Mouse (Mus musculus) midbrain, embryonic 14.5 days (tissue): ENCODE results near the gene Pnkd. TPM values are rescaled to one million over a fixed set of nuclear protein-coding genes. Genes with fewer than 3 reads are reported as not detected.
"Not testable (repeated sequence)": the region's sequence is repeated elsewhere in the genome, so short reads cannot be mapped to it uniquely, and the experiment has no call there.

Experiments used
- ATAC-seq: fragments of 200-750 bp; cut with Nextera tagmentation; 2 replicates; pipeline ENCODE4 v1.8.0; 2017; ENCODE audit warnings: moderate number of reproducible peaks, moderate library complexity; ENCODE audit not compliant: low FRiP score, low TSS enrichment
- DNase-seq: peaks from one replicate; pipeline ENCODE4 v3.0.0-alpha.2; 2015
- H3K27ac ChIP-seq: fragments of 300-500 bp; sonication (generic); replicated peaks from 2 replicates; pipeline ENCODE4 v1.5.1; 2014; ENCODE audit warnings: mild to moderate bottlenecking, low read depth, low read length, moderate library complexity
- H3K27me3 ChIP-seq: fragments of 300-500 bp; sonication (generic); 2 replicates; pipeline ENCODE4 v1.6.1; 2014; ENCODE audit warnings: low read length, control low read depth, mixed read lengths; ENCODE audit not compliant: control insufficient read depth, insufficient read depth
- H3K36me3 ChIP-seq: fragments of 300-500 bp; sonication (generic); 2 replicates; pipeline ENCODE4 v1.6.1; 2014; ENCODE audit warnings: low read length, control low read depth; ENCODE audit not compliant: control insufficient read depth, insufficient read depth
- H3K4me1 ChIP-seq: fragments of 300-500 bp; sonication (generic); 2 replicates; pipeline ENCODE4 v1.6.1; 2014; ENCODE audit warnings: mild to moderate bottlenecking, antibody characterized with exemption, low read length, control low read depth; ENCODE audit not compliant: control insufficient read depth, insufficient read depth
- H3K4me2 ChIP-seq: fragments of 300-500 bp; sonication (generic); 2 replicates; pipeline ENCODE4 v1.6.1; 2014; ENCODE audit warnings: mild to moderate bottlenecking, low read length, moderate library complexity
- H3K4me3 ChIP-seq: fragments of 300-500 bp; sonication (generic); replicated peaks from 2 replicates; pipeline ENCODE4 v1.5.1; 2014; ENCODE audit warnings: low read depth, low read length
- H3K9ac ChIP-seq: fragments of 300-500 bp; sonication (generic); replicated peaks from 2 replicates; pipeline ENCODE4 v1.6.1; 2014; ENCODE audit warnings: mild to moderate bottlenecking, low read length, moderate library complexity
- H3K9me3 ChIP-seq: fragments of 300-500 bp; sonication (generic); 2 replicates; pipeline ENCODE4 v1.6.1; 2016; ENCODE audit warnings: low read length, control low read depth, mixed read lengths; ENCODE audit not compliant: control insufficient read depth
- WGBS: fragments of 180-500 bp; shearing (Covaris S2); extraction: QIAGEN DNeasy Blood & Tissue Kit; methylation state at CpG from one replicate; pipeline ENCODE4 v1.1.7; 2014; 5-methylcytosine and 5-hydroxymethylcytosine counted together
- polyA plus RNA-seq: library from polyadenylated mRNA; unstranded; fragments of >200 nt; fragmentation: Nextera tagmentation; extraction: Ambion mirVana; gene quantifications from 2 replicates; pipeline ENCODE4 v1.2.1, GENCODE M21; 2014

Pnkd gene
- polyA plus RNA-seq, 1 experiment from 2014 or later, result 99.0 TPM

- peak; percentile 17; the same call in 1 of the 2 replicates for ATAC-seq
- H3K9ac ChIP-seq, result peak overlapping the region; percentile 74
These were observed 107.8 kb downstream of the Pnkd start for GRCm38 (mm10) chr1:74392446-74392994.

DNA sequence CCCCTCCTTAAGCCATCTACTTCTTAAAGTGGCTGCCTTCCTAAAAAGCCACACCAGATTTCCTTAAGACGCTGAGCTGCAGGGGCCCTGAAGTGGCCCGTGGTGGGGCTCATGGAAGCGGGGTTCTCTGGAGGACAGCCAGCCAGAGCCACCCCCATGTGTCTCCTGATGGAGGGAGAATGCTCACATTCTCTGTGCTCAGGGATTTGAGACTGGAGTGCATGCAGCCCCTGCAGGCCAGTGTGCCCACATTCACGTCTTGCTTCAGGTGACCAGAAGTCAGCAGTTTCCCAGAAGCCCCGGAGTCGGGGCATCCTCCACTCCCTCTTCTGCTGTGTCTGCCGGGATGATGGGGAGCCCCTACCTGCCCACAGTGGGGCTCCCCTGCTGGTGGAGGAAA lies 108.3 kb downstream of the Pnkd start:
- Histone ChIP-seq H3K27ac (no peak overlapping the region), H3K9me3 (no peaks in the 10 kb centered on the region), H3K27me3 (peaks cover 8% of the 10 kb centered on the region; the same call in 1 of the 2 replicates), H3K4me1 (peaks cover 12% of the 10 kb centered on the region), H3K4me2 (peak overlapping the region; percentile 91), H3K36me3 (peaks cover 12% of the 10 kb centered on the region), H3K4me3 (peak overlapping the region; percentile 96), H3K9ac (peak overlapping the region; percentile 74; the same call in 1 of the 2 replicates)
- 45% methylated on average over 7 of the region's 7 CpGs for WGBS
- ATAC-seq (no peak), DNase-seq (no peak)

More at GRCm38 (mm10) chr1:74392446-74392994, 107.8 kb downstream of the Pnkd start:
- Histone ChIP-seq H3K4me3 (peak overlapping the region; percentile 96), H3K4me1 (peaks cover 12% of the 10 kb centered on the region), H3K9me3 (no peaks in the 10 kb centered on the region), H3K27ac (peak overlapping the region; percentile 68; the same call in 1 of the 2 replicates), H3K36me3 (peaks cover 12% of the 10 kb centered on the region), H3K27me3 (peaks cover 8% of the 10 kb centered on the region; the same call in 1 of the 2 replicates), H3K4me2 (peak overlapping the region; percentile 91)
- WGBS, result under 1% methylated on average over 16 of the region's 16 CpGs
- DNase-seq, result peak; percentile 15

GRCm38 (mm10) chr1:74393697-74394096 lies 109.0 kb downstream of the Pnkd start:
- 90% methylated on average over 9 of the region's 9 CpGs for WGBS
- H3K4me2 ChIP-seq, result no peak overlapping the region
- no peaks in the 10 kb centered on the region for H3K9me3 ChIP-seq
- no peak overlapping the region for H3K4me3 ChIP-seq
- no peak for ATAC-seq
- H3K27ac ChIP-seq, result no peak overlapping the region
- no peak overlapping the region for H3K9ac ChIP-seq
- H3K36me3 ChIP-seq, result peaks cover 12% of the 10 kb centered on the region
- peaks cover 8% of the 10 kb centered on the region; the same call in 1 of the 2 replicates for H3K27me3 ChIP-seq
- peaks cover 12% of the 10 kb centered on the region for H3K4me1 ChIP-seq
- DNase-seq, result no peak

- DNase-seq (no peak), ATAC-seq (no peak)
- Histone ChIP-seq H3K4me1 (peaks cover 12% of the 10 kb centered on the region), H3K9ac (no peak overlapping the region), H3K4me3 (no peak overlapping the region), H3K27me3 (peaks cover 8% of the 10 kb centered on the region; the same call in 1 of the 2 replicates), H3K4me2 (no peak overlapping the region), H3K27ac (no peak overlapping the region), H3K36me3 (peaks cover 12% of the 10 kb centered on the region), H3K9me3 (no peaks in the 10 kb centered on the region)
- 92% methylated on average over 9 of the region's 9 CpGs for WGBS
These were observed 109.6 kb downstream of the Pnkd start for GRCm38 (mm10) chr1:74394311-74394710.

DNA sequence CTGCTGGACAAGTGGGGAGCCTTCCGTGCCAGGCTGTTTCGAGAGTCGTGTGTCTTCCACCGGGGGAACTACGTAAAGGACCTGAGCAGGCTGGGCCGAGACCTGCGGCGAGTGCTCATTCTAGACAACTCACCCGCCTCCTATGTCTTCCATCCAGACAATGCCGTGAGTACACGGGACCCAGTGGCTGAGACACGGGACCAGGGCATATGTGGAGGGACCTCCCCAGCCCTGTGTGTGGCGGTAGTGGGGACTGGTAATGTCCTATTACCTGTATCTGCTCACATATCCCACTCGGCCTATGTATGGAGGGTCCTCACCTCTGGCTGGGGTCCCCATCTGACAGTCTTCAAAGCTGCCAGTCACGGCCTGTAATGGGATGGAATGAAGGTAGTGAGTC lies 110.1 kb downstream of the Pnkd start:
- H3K4me3 ChIP-seq, result no peak overlapping the region
- 93% methylated on average over 15 of the region's 15 CpGs for WGBS
- H3K27ac ChIP-seq, result no peak overlapping the region
- DNase-seq, result no peak
- H3K27me3 ChIP-seq, result peaks cover 8% of the 10 kb centered on the region; the same call in 1 of the 2 replicates
- no peaks in the 10 kb centered on the region for H3K9me3 ChIP-seq
- no peak overlapping the region for H3K4me2 ChIP-seq
- H3K9ac ChIP-seq, result no peak overlapping the region
- H3K36me3 ChIP-seq, result peaks cover 12% of the 10 kb centered on the region
- no peak for ATAC-seq
- peaks cover 12% of the 10 kb centered on the region for H3K4me1 ChIP-seq

DNA sequence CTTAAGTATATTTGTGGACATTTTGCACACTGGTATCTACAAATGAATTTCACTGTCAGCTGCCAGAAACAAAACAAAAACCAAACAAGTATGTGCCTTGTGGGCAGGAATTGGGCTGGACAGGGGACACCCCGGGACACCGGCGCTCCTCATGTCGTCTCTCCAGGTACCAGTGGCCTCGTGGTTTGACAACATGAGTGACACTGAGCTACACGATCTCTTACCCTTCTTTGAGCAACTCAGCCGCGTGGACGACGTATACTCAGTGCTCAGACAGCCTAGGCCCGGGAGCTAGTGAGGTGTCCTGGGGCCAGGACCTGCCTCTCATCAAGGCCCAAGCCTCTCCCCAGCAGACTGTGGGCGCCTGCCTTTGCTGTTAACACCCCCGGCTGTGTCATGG lies 110.6 kb downstream of the Pnkd start:
- Histone ChIP-seq H3K9me3 (no peaks in the 10 kb centered on the region), H3K4me3 (no peak overlapping the region), H3K27ac (no peak overlapping the region), H3K36me3 (peaks cover 12% of the 10 kb centered on the region), H3K27me3 (peaks cover 4% of the 10 kb centered on the region; the same call in 1 of the 2 replicates), H3K4me2 (no peak overlapping the region), H3K9ac (no peak overlapping the region), H3K4me1 (peaks cover 12% of the 10 kb centered on the region)
- 91% methylated on average over 13 of the region's 13 CpGs for WGBS
- DNase-seq, result no peak
- no peak for ATAC-seq

- H3K9me3 ChIP-seq, H3K27ac ChIP-seq, H3K27me3 ChIP-seq, ATAC-seq, DNase-seq: not testable (repeated sequence)
- Histone ChIP-seq H3K4me3 (peak overlapping the region; percentile 36), H3K9ac (peak overlapping the region; percentile 48; the same call in 1 of the 2 replicates), H3K4me1 (peaks cover 12% of the 10 kb centered on the region), H3K36me3 (peaks cover 12% of the 10 kb centered on the region), H3K4me2 (peak overlapping the region; percentile 61)
- WGBS, result 8% methylated on average over 11 of the region's 12 CpGs
These were observed 111.9 kb downstream of the Pnkd start for GRCm38 (mm10) chr1:74396456-74397222.

GRCm38 (mm10) chr1:74397268-74397918 lies 112.7 kb downstream of the Pnkd start:
- peak; percentile 91 for DNase-seq
- H3K4me3 ChIP-seq, result peak overlapping the region; percentile 36
- WGBS, result under 1% methylated on average over 41 of the region's 41 CpGs

More at GRCm38 (mm10) chr1:74397268-74397918, 112.7 kb downstream of the Pnkd start:
- peaks cover 12% of the 10 kb centered on the region for H3K36me3 ChIP-seq
- 0 out of 2 replicates have a peak overlapping the region, but pooled peaks have one; percentile 37 for H3K27ac ChIP-seq
- no peaks in the 10 kb centered on the region for H3K27me3 ChIP-seq
- peaks cover 7% of the 10 kb centered on the region for H3K4me1 ChIP-seq
- peak overlapping the region; percentile 61 for H3K4me2 ChIP-seq
- peak overlapping the region; percentile 48; the same call in 1 of the 2 replicates for H3K9ac ChIP-seq
- peak; percentile 81 for ATAC-seq
- H3K9me3 ChIP-seq, result no peaks in the 10 kb centered on the region
